Mouse (Mus musculus) thymus, adult 18-20 months (tissue): ENCODE measurements around the gene Kcnk4.

Experiments
- DNase-seq, 2 experiments: peaks; one replicate each; pipeline ENCODE4 v3.0.0; 2022; ENCODE audit warnings: mixed read lengths in 2 of 2

Gene Kcnk4

DNA sequence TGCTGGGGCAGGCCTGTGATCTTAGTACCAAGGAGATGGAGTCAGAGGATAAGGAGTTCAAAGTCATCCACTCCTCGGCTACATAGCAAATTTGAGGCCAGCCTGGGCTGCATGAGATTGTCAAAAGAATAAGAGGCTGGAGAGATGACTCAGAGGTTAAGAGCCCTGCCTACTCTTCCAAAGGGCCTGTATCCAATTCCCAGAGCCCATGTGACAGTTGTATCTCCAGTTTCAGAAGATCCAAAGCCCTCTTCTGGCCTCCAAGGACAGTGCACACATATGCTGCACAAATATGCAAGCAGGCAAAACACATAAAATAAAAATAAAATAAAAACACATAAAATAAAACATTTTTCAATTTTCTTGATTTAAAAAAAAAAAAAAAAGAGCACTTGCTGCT is 60.1 kb downstream of the Kcnk4 start:
- no peak for DNase-seq
